Mouse (Mus musculus) G1E (cell line): Measurements from ENCODE around the gene Plcg1.

Experiments
- CTCF ChIP-seq: IDR thresholded peaks from 2 replicates; pipeline ENCODE4 v1.5.1; 2012; ENCODE audit warnings: low read depth, low read length, inconsistent platforms, mixed read lengths
- GATA1 ChIP-seq: IDR thresholded peaks from 2 replicates; pipeline ENCODE4 v1.6.1; 2012; ENCODE audit warnings: borderline replicate concordance, low read length, inconsistent platforms, mixed read lengths
- GATA2 ChIP-seq: IDR thresholded peaks from 2 replicates; pipeline ENCODE4 v1.6.1; 2012; ENCODE audit warnings: low read depth, low read length, inconsistent platforms, borderline replicate concordance
- POLR2AphosphoS5 ChIP-seq: IDR thresholded peaks from 2 replicates; pipeline ENCODE4 v1.6.1; 2012; ENCODE audit warnings: low read depth, low read length, inconsistent platforms; ENCODE audit not compliant: insufficient replicate concordance
- TAL1 ChIP-seq: conservative IDR thresholded peaks from 2 replicates; pipeline ENCODE4 v1.6.1; 2012; ENCODE audit warnings: low read depth, low read length, inconsistent platforms, mixed read lengths

GRCm38 (mm10) chr2:160724536-160724935, 6.6 kb upstream of the Plcg1 start:
- TF ChIP-seq CTCF (no peak), GATA1 (no peak), POLR2AphosphoS5 (no peak), TAL1 (no peak), GATA2 (no peak)
